Mouse (Mus musculus) heart, embryonic 13.5 days (tissue): ENCODE measurements around the gene Frs2. TPM values are rescaled to one million over a fixed set of nuclear protein-coding genes. Genes with fewer than 3 reads are reported as not detected.
"Not testable (repeated sequence)": the region's sequence is repeated elsewhere in the genome, so short reads cannot be mapped to it uniquely, and the experiment has no call there.

ENCODE experiments used
- ATAC-seq: fragments of 200-750 bp; cut with Nextera tagmentation; 2 replicates; pipeline ENCODE4 v1.8.0; 2017; ENCODE audit warnings: moderate TSS enrichment; ENCODE audit not compliant: insufficient number of reproducible peaks, low FRiP score, low TSS enrichment; ENCODE audit errors: extremely low read depth
- H3K27ac ChIP-seq: fragments of 300-500 bp; sonication (generic); replicated peaks from 2 replicates; pipeline ENCODE4 v1.5.1; 2015; ENCODE audit warnings: moderate library complexity, mild to moderate bottlenecking, inconsistent platforms
- H3K27me3 ChIP-seq: fragments of 300-500 bp; sonication (generic); replicated peaks from 2 replicates; pipeline ENCODE4 v1.6.1; 2015; ENCODE audit warnings: mild to moderate bottlenecking, inconsistent platforms
- H3K36me3 ChIP-seq: fragments of 300-500 bp; sonication (generic); 2 replicates; pipeline ENCODE4 v1.6.1; 2015; ENCODE audit warnings: mild to moderate bottlenecking, inconsistent platforms
- H3K4me1 ChIP-seq: fragments of 300-500 bp; sonication (generic); 2 replicates; pipeline ENCODE4 v1.6.1; 2015; ENCODE audit warnings: inconsistent platforms
- H3K4me2 ChIP-seq: fragments of 300-500 bp; sonication (generic); 2 replicates; pipeline ENCODE4 v1.6.1; 2015; ENCODE audit warnings: inconsistent platforms, mild to moderate bottlenecking, moderate library complexity
- H3K4me3 ChIP-seq: fragments of 300-500 bp; sonication (generic); 2 replicates; pipeline ENCODE4 v1.5.1; 2015; ENCODE audit warnings: moderate library complexity, mild to moderate bottlenecking, inconsistent platforms
- H3K9ac ChIP-seq: fragments of 300-500 bp; sonication (generic); 2 replicates; pipeline ENCODE4 v1.6.1; 2015; ENCODE audit warnings: inconsistent platforms, mild to moderate bottlenecking, moderate library complexity
- H3K9me3 ChIP-seq: fragments of 300-500 bp; sonication (generic); 2 replicates; pipeline ENCODE4 v1.6.1; 2016; ENCODE audit warnings: inconsistent platforms
- WGBS: fragments of 180-500 bp; shearing (Covaris S2); methylation state at CpG from one replicate; pipeline ENCODE4 v1.1.7; 2015; ENCODE audit warnings: mixed read lengths; 5-methylcytosine and 5-hydroxymethylcytosine counted together
- polyA plus RNA-seq: library from polyadenylated mRNA; unstranded; fragments of >200 nt; fragmentation: Nextera tagmentation; extraction: Ambion mirVana; gene quantifications from 2 replicates; pipeline ENCODE4 v1.2.1, GENCODE M21; 2015

Frs2 gene
- polyA plus RNA-seq, 1 experiment from 2014 or later: 16.2 TPM

- ATAC-seq: no peak
These were observed 2.6 kb downstream of the Frs2 start for GRCm38 (mm10) chr10:117145546-117146265.

GRCm38 (mm10) chr10:117144628-117145027 lies 3.7 kb downstream of the Frs2 start:
- Histone ChIP-seq H3K9ac (peak overlapping the region; percentile 57), H3K4me1 (peaks cover 67% of the 10 kb centered on the region), H3K27ac (peak overlapping the region; percentile 79), H3K4me2 (peak overlapping the region; percentile 83), H3K36me3 (no peaks in the 10 kb centered on the region), H3K9me3 (no peaks in the 10 kb centered on the region), H3K4me3 (peak overlapping the region; percentile 90), H3K27me3 (no peaks in the 10 kb centered on the region)
- ATAC-seq: no peak
- WGBS: 36% methylated on average over 6 of the region's 6 CpGs

More at GRCm38 (mm10) chr10:117145546-117146265, 2.6 kb downstream of the Frs2 start:
- peak overlapping the region; percentile 90 for H3K4me3 ChIP-seq
- 36% methylated on average over 8 of the region's 8 CpGs for WGBS
- H3K4me2 ChIP-seq: peak overlapping the region; percentile 83
- H3K9me3 ChIP-seq: no peaks in the 10 kb centered on the region
- no peaks in the 10 kb centered on the region for H3K36me3 ChIP-seq
- H3K4me1 ChIP-seq: peaks cover 74% of the 10 kb centered on the region
- H3K27me3 ChIP-seq: no peaks in the 10 kb centered on the region
- peak overlapping the region; percentile 57 for H3K9ac ChIP-seq
- peak overlapping the region; percentile 79 for H3K27ac ChIP-seq

- Histone ChIP-seq H3K27ac (peak overlapping the region; percentile 79), H3K4me3 (peak overlapping the region; percentile 90; the same call in 1 of the 2 replicates), H3K9ac (peak overlapping the region; percentile 57), H3K9me3 (no peaks in the 10 kb centered on the region), H3K4me2 (peak overlapping the region; percentile 83), H3K27me3 (no peaks in the 10 kb centered on the region), H3K4me1 (peaks cover 66% of the 10 kb centered on the region), H3K36me3 (no peaks in the 10 kb centered on the region)
- 83% methylated on average over 4 of the region's 4 CpGs for WGBS
- no peak for ATAC-seq
These were observed 4.3 kb downstream of the Frs2 start for GRCm38 (mm10) chr10:117144071-117144470.

- WGBS: 86% methylated on average over 2 of the region's 2 CpGs
- Histone ChIP-seq H3K27me3 (no peaks in the 10 kb centered on the region), H3K27ac (no peak overlapping the region), H3K36me3 (no peaks in the 10 kb centered on the region), H3K4me3 (no peak overlapping the region), H3K4me2 (0 out of 2 replicates have a peak overlapping the region, but pooled peaks have one; percentile 83), H3K9me3 (no peaks in the 10 kb centered on the region), H3K9ac (no peak overlapping the region), H3K4me1 (peaks cover 67% of the 10 kb centered on the region)
- ATAC-seq: no peak
These were observed 5.0 kb downstream of the Frs2 start for GRCm38 (mm10) chr10:117143311-117143710.

- Histone ChIP-seq H3K27me3 (no peaks in the 10 kb centered on the region), H3K4me1 (peaks cover 70% of the 10 kb centered on the region), H3K4me2 (no peak overlapping the region), H3K4me3 (no peak overlapping the region), H3K9me3 (no peaks in the 10 kb centered on the region), H3K36me3 (no peaks in the 10 kb centered on the region), H3K9ac (no peak overlapping the region), H3K27ac (no peak overlapping the region)
- ATAC-seq: no peak
- 79% methylated on average over 7 of the region's 7 CpGs for WGBS
These were observed 6.3 kb downstream of the Frs2 start for GRCm38 (mm10) chr10:117141939-117142552.

GRCm38 (mm10) chr10:117131506-117131905 lies 16.8 kb downstream of the Frs2 start:
- not testable (repeated sequence) for H3K4me3 ChIP-seq, H3K9me3 ChIP-seq, H3K9ac ChIP-seq, H3K4me2 ChIP-seq, H3K27me3 ChIP-seq, H3K27ac ChIP-seq, ATAC-seq
- WGBS: 92% methylated on average over 5 of the region's 5 CpGs
- H3K36me3 ChIP-seq: peaks cover 21% of the 10 kb centered on the region
- peaks cover 32% of the 10 kb centered on the region for H3K4me1 ChIP-seq

- 75% methylated on average over 6 of the region's 6 CpGs for WGBS
- no peak overlapping the region for H3K9ac ChIP-seq
- no peak overlapping the region for H3K4me3 ChIP-seq
- H3K27ac ChIP-seq: no peak overlapping the region
- no peak for ATAC-seq
- no peak overlapping the region for H3K4me2 ChIP-seq
- H3K36me3 ChIP-seq: peaks cover 20% of the 10 kb centered on the region
- peaks cover 41% of the 10 kb centered on the region for H3K4me1 ChIP-seq
- H3K27me3 ChIP-seq: no peaks in the 10 kb centered on the region
- peaks cover 4% of the 10 kb centered on the region; the same call in 1 of the 2 replicates for H3K9me3 ChIP-seq
These were observed 18.3 kb downstream of the Frs2 start for GRCm38 (mm10) chr10:117130037-117130436.

GRCm38 (mm10) chr10:117128693-117129092 lies 19.6 kb downstream of the Frs2 start:
- H3K4me1 ChIP-seq: peaks cover 45% of the 10 kb centered on the region
- no peak overlapping the region for H3K4me3 ChIP-seq
- no peak overlapping the region for H3K4me2 ChIP-seq
- H3K27ac ChIP-seq: no peak overlapping the region
- ATAC-seq: no peak
- H3K36me3 ChIP-seq: peaks cover 17% of the 10 kb centered on the region
- no peaks in the 10 kb centered on the region for H3K9me3 ChIP-seq
- WGBS: 79% methylated on average over 2 of the region's 2 CpGs
- H3K27me3 ChIP-seq: no peaks in the 10 kb centered on the region
- no peak overlapping the region for H3K9ac ChIP-seq

- no peaks in the 10 kb centered on the region for H3K27me3 ChIP-seq
- H3K4me3 ChIP-seq: no peak overlapping the region
- no peak overlapping the region for H3K4me2 ChIP-seq
- no peaks in the 10 kb centered on the region for H3K9me3 ChIP-seq
- H3K36me3 ChIP-seq: peaks cover 13% of the 10 kb centered on the region
- ATAC-seq: no peak
- WGBS: 51% methylated on average over 2 of the region's 2 CpGs
- H3K9ac ChIP-seq: no peak overlapping the region
- peaks cover 48% of the 10 kb centered on the region for H3K4me1 ChIP-seq
- H3K27ac ChIP-seq: peak overlapping the region; percentile 50
These were observed 20.9 kb downstream of the Frs2 start for GRCm38 (mm10) chr10:117127480-117127879.

- H3K9me3 ChIP-seq: no peaks in the 10 kb centered on the region
- 0 out of 2 replicates have a peak overlapping the region, but pooled peaks have one; percentile 37 for H3K9ac ChIP-seq
- H3K36me3 ChIP-seq: peaks cover 6% of the 10 kb centered on the region
- peaks cover 48% of the 10 kb centered on the region for H3K4me1 ChIP-seq
- WGBS: 86% methylated on average over 1 of the region's 1 CpGs
- no peak overlapping the region for H3K4me3 ChIP-seq
- no peak for ATAC-seq
- no peaks in the 10 kb centered on the region for H3K27me3 ChIP-seq
- H3K27ac ChIP-seq: peak overlapping the region; percentile 86
- no peak overlapping the region for H3K4me2 ChIP-seq
These were observed 21.6 kb downstream of the Frs2 start for GRCm38 (mm10) chr10:117126719-117127118.

GRCm38 (mm10) chr10:117126233-117126632 lies 22.1 kb downstream of the Frs2 start:
- Histone ChIP-seq H3K27ac (peak overlapping the region; percentile 86), H3K27me3 (no peaks in the 10 kb centered on the region), H3K9me3 (no peaks in the 10 kb centered on the region), H3K4me3 (no peak overlapping the region), H3K4me1 (peaks cover 48% of the 10 kb centered on the region), H3K4me2 (0 out of 2 replicates have a peak overlapping the region, but pooled peaks have one; percentile 7), H3K9ac (0 out of 2 replicates have a peak overlapping the region, but pooled peaks have one; percentile 40), H3K36me3 (peaks cover 6% of the 10 kb centered on the region)
- ATAC-seq: no peak
- 51% methylated on average over 4 of the region's 4 CpGs for WGBS
